9 mouse cellular contexts compared by ENCODE assay signal in genomic region chr7:25082510-25082909, GRCm38 (mm10). TPM values are rescaled to one million over a fixed set of nuclear protein-coding genes. Genes with fewer than 3 reads are reported as not detected.
DNase-seq lines count a peak whose midpoint lies in the region; ATAC-seq and TF ChIP-seq lines count a peak whose summit lies in the region.
"Had no signal": no experiment of that assay in that cellular context is flagged by ENCODE, and none has a peak within 500 bp of the region (broad histone marks: within the 10 kb centered on the region; RNA-seq: fewer than 3 reads in every experiment).

No protein-coding gene starts in this region.

- peaks cover 76% of the 10 kb centered on the region for H3K4me1 ChIP-seq in G1E (ENCODE audit: insufficient read depth, low read depth, low read length)
- peaks cover 15% of the 10 kb centered on the region for H3K4me1 ChIP-seq in intestine, embryonic 15.5 days (replicated peaks)

- DNase-seq in adrenal gland, postnatal 14 days = peak; percentile 71
- no peak for DNase-seq in adrenal gland, adult 8-10 months
- DNase-seq in left cerebral cortex, adult 2 months (ENCODE audit: extremely low spot score in 1 of 2, low spot score in 2 of 2) = peak in 1 of 2 experiments; percentile 33
- no peak for DNase-seq in left cerebral cortex, adult 8-10 months (ENCODE audit: low spot score in 2 of 2)
- peak; percentile 65 for DNase-seq in G1E (ENCODE audit: low spot score)
- peak; percentile 64 for DNase-seq in embryo, embryonic 10.5 days (ENCODE audit: low spot score)

- ATAC-seq in G1E (ENCODE audit: extremely low read depth, insufficient number of reproducible peaks, low FRiP score, poor library complexity, severe bottlenecking) = no peak; the same call in 1 of the 2 replicates
- ATAC-seq in monocyte, adult 5-6 weeks (replicated peaks; ENCODE audit: insufficient number of reproducible peaks, low FRiP score, low TSS enrichment, poor library complexity, severe bottlenecking) = peak; percentile 51
- no peak for ATAC-seq in intestine, embryonic 15.5 days

- H3K9ac ChIP-seq in intestine, embryonic 15.5 days = no peak overlapping the region
- H3K9ac ChIP-seq: heart, embryonic 15.5 days had no signal

- H3K27ac ChIP-seq in left cerebral cortex, adult 2 months = no peak overlapping the region
- H3K27ac ChIP-seq in intestine, embryonic 15.5 days = no peak overlapping the region
- H3K27ac ChIP-seq: heart, embryonic 15.5 days had no signal

- H3K4me3 ChIP-seq in left cerebral cortex, adult 2 months = no peak overlapping the region
- H3K4me3 ChIP-seq in G1E (ENCODE audit: low read depth, low read length) = no peak overlapping the region
- H3K4me3 ChIP-seq in intestine, embryonic 15.5 days (replicated peaks) = no peak overlapping the region
- H3K4me3 ChIP-seq: heart, embryonic 15.5 days had no signal

- H3K9me3 ChIP-seq in G1E (replicated peaks) = no peaks in the 10 kb centered on the region; the same call in 1 of the 2 replicates
- no peaks in the 10 kb centered on the region for H3K9me3 ChIP-seq in intestine, embryonic 15.5 days
- H3K9me3 ChIP-seq: heart, embryonic 15.5 days had no signal

- TF ChIP-seq CTCF in left cerebral cortex, adult 2 months (IDR thresholded peaks at IDR 0.05) = peak; percentile 75
- TF ChIP-seq CTCF in G1E (IDR thresholded peaks at IDR 0.05; ENCODE audit: low read depth, low read length) = peak; percentile 22; the same call in 1 of the 2 replicates

- intact Hi-C loops in left cerebral cortex, adult 2 months (cut with DNase I) = no loop called here

- no peaks in the 10 kb centered on the region for H3K27me3 ChIP-seq in G1E (ENCODE audit: insufficient read depth, low read length)
- no peaks in the 10 kb centered on the region for H3K27me3 ChIP-seq in intestine, embryonic 15.5 days (replicated peaks)
- H3K27me3 ChIP-seq: heart, embryonic 15.5 days had no signal

- no peak overlapping the region for H3K4me2 ChIP-seq in intestine, embryonic 15.5 days (replicated peaks)
- H3K4me2 ChIP-seq: heart, embryonic 15.5 days had no signal

- H3K36me3 ChIP-seq in G1E (replicated peaks) = peaks cover 86% of the 10 kb centered on the region
- peaks cover 47% of the 10 kb centered on the region for H3K36me3 ChIP-seq in intestine, embryonic 15.5 days

- WGBS in intestine, embryonic 15.5 days = 80% methylated on average over 4 of the region's 4 CpGs

RNA-seq across cellular contexts. Expression of gene Zfp574, which starts 10.1 kb away (rescaled TPM):
- 18.8 and 19.2 TPM in 2 replicates for total RNA-seq in adrenal gland, postnatal 14 days (2021)
- total RNA-seq in adrenal gland, adult 8-10 months (2022) = 10 to 100 TPM; 20.2 to 25.0 (median 22.1) TPM
- total RNA-seq in left cerebral cortex, adult 2 months (2021) = 10 to 100 TPM; 37.1 to 37.7 TPM
- total RNA-seq in left cerebral cortex, adult 8-10 months (2022) = 10 to 100 TPM; 36.8 to 40.0 (median 37.1) TPM
- total RNA-seq in G1E (2014; fragmentation: Nextera tagmentation) (31.5 and 31.7 TPM in 2 replicates), G1E (2017) (14.8 and 15.4 TPM in 2 replicates)
- 66.3 and 69.0 TPM in 2 replicates for polyA plus RNA-seq in G1E (2012)
- 1.5 to 4.7 TPM (median 3.4 TPM) in 3 replicates for total RNA-seq in monocyte, adult 5-6 weeks (2017)
- 24.7 and 25.3 TPM in 2 replicates for polyA plus RNA-seq in intestine, embryonic 15.5 days (2015; fragmentation: Nextera tagmentation; extraction: Ambion mirVana)

RNA-seq across cellular contexts. Expression of gene Grik5, which starts 10.4 kb away (rescaled TPM):
- total RNA-seq in adrenal gland, postnatal 14 days (2021) = 18.6 and 21.3 TPM in 2 replicates
- 10 to 100 TPM; 13.8 to 43.0 (median 24.7) TPM for total RNA-seq in adrenal gland, adult 8-10 months (2022)
- 100 to 1,000 TPM; 207 to 218 TPM for total RNA-seq in left cerebral cortex, adult 2 months (2021)
- total RNA-seq in left cerebral cortex, adult 8-10 months (2022) = 100 to 1,000 TPM; 201 to 224 (median 207) TPM
- 168 and 198 TPM in 2 replicates for total RNA-seq in G1E (2014; fragmentation: Nextera tagmentation)
- 75.9 and 91.3 TPM in 2 replicates for total RNA-seq in G1E (2017)
- polyA plus RNA-seq in G1E (2012) = 85.8 and 94.6 TPM in 2 replicates
- total RNA-seq in monocyte, adult 5-6 weeks (2017) = 0.48 to 2.9 TPM in 2 of 3 replicates, not detected in the other
- polyA plus RNA-seq in intestine, embryonic 15.5 days (2015; fragmentation: Nextera tagmentation; extraction: Ambion mirVana) = 3.3 and 3.7 TPM in 2 replicates

Comparison
In these comparisons a context has a peak if more than half of its experiments do, and no peak if none do; other contexts are left out.
1. DNase-seq: peak in adrenal gland, postnatal 14 days (single experiment), G1E (single experiment) and embryo, embryonic 10.5 days (single experiment); none in adrenal gland, adult 8-10 months (single experiment) and left cerebral cortex, adult 8-10 months (0 of 2).